Mouse (Mus musculus): ENCODE measurements around the gene Phactr3.

GRCm38 (mm10) chr2:178143024-178143415 is 24.2 kb downstream of the Phactr3 start:
- no peak for TF ChIP-seq CTCF (IDR thresholded peaks at IDR 0.05 in 2 of 3, conservative IDR thresholded peaks at IDR 0.05 in 1 of 3; ENCODE audit: control insufficient read depth in 1 of 3, insufficient read depth in 1 of 3, low read depth in 2 of 3, low read length in 3 of 3, poor library complexity in 1 of 3, severe bottlenecking in 1 of 3)
- TF ChIP-seq EP300 (IDR thresholded peaks at IDR 0.05; ENCODE audit: low read depth in 1 of 2, low read length in 2 of 2) = no peak
- TF ChIP-seq E2F4 (IDR thresholded peaks at IDR 0.05; ENCODE audit: borderline replicate concordance, low read depth, low read length) = no peak
- TF ChIP-seq MAFK (IDR thresholded peaks at IDR 0.05; ENCODE audit: borderline replicate concordance, low read depth, low read length) = no peak
- TF ChIP-seq CHD1 (IDR thresholded peaks at IDR 0.05; ENCODE audit: low read depth, low read length) = no peak
- TF ChIP-seq MYC (IDR thresholded peaks at IDR 0.05; ENCODE audit: low read depth, low read length) = no peak

All from MEL (cell line).